Mouse (Mus musculus): ENCODE measurements at regions not wholly inside any gene's neighbourhood (a gene's known extent, or its start where the extent isn't known, plus 50 kb on each side); places are given as distances from the start of the nearest gene placed in this dataset.

GRCm38 (mm10) chr3:5685978-5686377 is 64.6 kb upstream of the Gm8797 start:
- H3K27ac ChIP-seq (ENCODE audit: low read depth): no peak overlapping the region
- ATAC-seq (ENCODE audit: insufficient read depth) (peak; percentile 70; the same call in 1 of the 2 replicates), DNase-seq (peak; percentile 4)
- no peak overlapping the region for H3K9ac ChIP-seq
- H3K4me3 ChIP-seq (ENCODE audit: low read depth, low read length): no peak overlapping the region
- no peaks in the 10 kb centered on the region for H3K4me1 ChIP-seq (ENCODE audit: insufficient read depth)
- WGBS: 43% methylated on average over 1 of the region's 1 CpGs
- no peaks in the 10 kb centered on the region for H3K27me3 ChIP-seq (ENCODE audit: insufficient read depth, low read length)
- H3K4me2 ChIP-seq: no peak overlapping the region
- H3K9me3 ChIP-seq (ENCODE audit: low read depth, low read length): no peaks in the 10 kb centered on the region
- TF ChIP-seq CTCF (IDR thresholded peaks at IDR 0.05; ENCODE audit: low read depth): no peak
- H3K36me3 ChIP-seq (ENCODE audit: insufficient read depth): no peaks in the 10 kb centered on the region

GRCm38 (mm10) chr3:5699528-5699927 is 51.1 kb upstream of the Gm8797 start:
- no peak overlapping the region for H3K9ac ChIP-seq
- no peak overlapping the region for H3K4me3 ChIP-seq (ENCODE audit: low read depth, low read length)
- DNase-seq (no peak), ATAC-seq (ENCODE audit: insufficient read depth) (no peak)
- H3K36me3 ChIP-seq (ENCODE audit: insufficient read depth): no peaks in the 10 kb centered on the region
- WGBS: 49% methylated on average over 1 of the region's 1 CpGs
- H3K27me3 ChIP-seq (ENCODE audit: insufficient read depth, low read length): no peaks in the 10 kb centered on the region
- H3K4me1 ChIP-seq (ENCODE audit: insufficient read depth): no peaks in the 10 kb centered on the region
- H3K27ac ChIP-seq (ENCODE audit: low read depth): no peak overlapping the region
- no peak overlapping the region for H3K4me2 ChIP-seq
- TF ChIP-seq CTCF (IDR thresholded peaks at IDR 0.05; ENCODE audit: low read depth): no peak
- H3K9me3 ChIP-seq (ENCODE audit: low read depth, low read length): no peaks in the 10 kb centered on the region
